13 mouse cellular contexts compared by ENCODE assay signal in the genomic region with DNA sequence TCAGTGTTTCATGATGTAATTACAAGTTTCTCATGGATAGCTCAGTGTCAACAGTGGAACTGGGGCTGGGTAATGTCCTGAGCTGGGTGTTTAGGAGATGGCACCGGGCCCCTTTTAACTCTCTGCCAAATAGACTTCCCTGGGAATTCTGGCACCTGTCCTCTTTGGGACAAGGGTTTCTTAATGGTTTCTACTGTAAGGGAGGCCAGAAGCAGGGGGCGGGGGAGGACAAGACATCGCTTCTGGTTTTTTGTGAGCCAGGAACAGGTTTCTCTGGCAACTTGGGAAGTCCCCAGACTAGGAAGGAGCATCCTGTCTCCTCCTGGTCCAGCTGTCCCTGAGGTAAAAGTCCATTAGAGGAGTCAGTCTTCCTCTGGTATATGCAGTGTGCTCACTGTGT.
"Had no signal": no experiment of that assay in that cellular context is flagged by ENCODE, and none has a peak within 500 bp of the region (broad histone marks: within the 10 kb centered on the region; RNA-seq: fewer than 3 reads in every experiment).

No protein-coding gene starts in this region.

- H3K4me2 ChIP-seq: limb, embryonic 15.5 days; liver, embryonic 12.5 days; lung, embryonic 15.5 days; midbrain, embryonic 12.5 days; neural tube, embryonic 13.5 days had no signal

- H3K36me3 ChIP-seq: limb, embryonic 15.5 days; lung, embryonic 15.5 days; midbrain, embryonic 12.5 days; neural tube, embryonic 13.5 days had no signal

- H3K9me3 ChIP-seq: limb, embryonic 15.5 days; liver, embryonic 12.5 days; lung, embryonic 15.5 days; midbrain, embryonic 12.5 days; neural tube, embryonic 13.5 days had no signal

- H3K9ac ChIP-seq: limb, embryonic 15.5 days; liver, embryonic 12.5 days; lung, embryonic 15.5 days; midbrain, embryonic 12.5 days; neural tube, embryonic 13.5 days had no signal

- H3K27me3 ChIP-seq: liver, embryonic 12.5 days; lung, embryonic 15.5 days had no signal

- H3K27ac ChIP-seq: limb, embryonic 15.5 days; liver, embryonic 12.5 days; lung, embryonic 15.5 days; macrophage; midbrain, embryonic 12.5 days; neural tube, embryonic 13.5 days had no signal

- DNase-seq: kidney, postnatal 10 days; lung, postnatal 14 days; retina, postnatal 1 day; right cerebral cortex, postnatal 4 days; spleen, adult 18-20 months; thymus, postnatal 36 days had no signal

- H3K4me3 ChIP-seq: limb, embryonic 15.5 days; liver, embryonic 12.5 days; lung, embryonic 15.5 days; midbrain, embryonic 12.5 days; neural tube, embryonic 13.5 days had no signal

- ATAC-seq: liver, embryonic 12.5 days; midbrain, embryonic 16.5 days had no signal

- H3K4me1 ChIP-seq: limb, embryonic 15.5 days; liver, embryonic 12.5 days; lung, embryonic 15.5 days; midbrain, embryonic 12.5 days; neural tube, embryonic 13.5 days had no signal
